Mouse (Mus musculus) brain, embryonic 14.5 days (tissue): ENCODE data around the gene Fam83c.

ENCODE experiments used
- CTCF ChIP-seq: fragments of 200-500 bp; IDR thresholded peaks from 2 replicates; pipeline ENCODE4 v1.5.1; 2012; ENCODE audit warnings: inconsistent platforms, mild to moderate bottlenecking, moderate library complexity, borderline replicate concordance; ENCODE audit not compliant: insufficient read depth, insufficient read length; ENCODE audit errors: extremely low read depth
- POLR2A ChIP-seq: fragments of 200-500 bp; IDR thresholded peaks from 2 replicates; pipeline ENCODE4 v1.6.1; 2012; ENCODE audit warnings: mild to moderate bottlenecking, inconsistent platforms, borderline replicate concordance; ENCODE audit not compliant: poor library complexity, insufficient read depth, insufficient read length, severe bottlenecking; ENCODE audit errors: extremely low read depth

GRCm38 (mm10) chr2:155837961-155838360 lies 3.3 kb upstream of the Fam83c start:
- TF ChIP-seq CTCF = no peak
- TF ChIP-seq POLR2A = no peak
